Mouse (Mus musculus) urinary bladder, postnatal 14 days (tissue): ENCODE results near the gene Hfe2.
"Not testable (repeated sequence)": the region's sequence is repeated elsewhere in the genome, so short reads cannot be mapped to it uniquely, and the experiment has no call there.

ENCODE experiments used
- DNase-seq: peaks from one replicate; pipeline ENCODE4 v3.0.0; 2021; ENCODE audit warnings: low spot score

Hfe2 gene

GRCm38 (mm10) chr3:96524914-96525313 is at the start of gene Hfe2:
Gene Hfe2, plus strand, starts transcription at chr3:96525172.
- no peak for DNase-seq

DNA sequence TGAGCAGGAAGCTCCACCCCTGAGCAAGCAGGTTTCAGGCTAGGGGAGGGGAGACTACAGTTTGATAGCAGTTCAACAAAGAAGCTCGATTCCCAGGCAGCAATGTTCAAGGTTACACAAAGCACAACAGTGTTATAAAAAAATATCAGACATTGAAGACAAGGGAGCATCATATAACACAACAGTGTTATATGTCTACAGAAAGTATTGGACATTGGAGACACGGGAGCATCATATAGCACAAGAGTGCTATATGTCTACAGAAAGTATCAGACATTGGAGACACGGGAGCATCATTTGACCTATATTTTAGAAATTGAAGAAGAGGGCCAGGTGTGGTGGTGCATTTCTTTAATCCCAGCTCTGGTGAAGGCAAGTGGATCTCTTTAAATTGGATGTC is 47.9 kb upstream of the Hfe2 start:
- no peak for DNase-seq

DNA sequence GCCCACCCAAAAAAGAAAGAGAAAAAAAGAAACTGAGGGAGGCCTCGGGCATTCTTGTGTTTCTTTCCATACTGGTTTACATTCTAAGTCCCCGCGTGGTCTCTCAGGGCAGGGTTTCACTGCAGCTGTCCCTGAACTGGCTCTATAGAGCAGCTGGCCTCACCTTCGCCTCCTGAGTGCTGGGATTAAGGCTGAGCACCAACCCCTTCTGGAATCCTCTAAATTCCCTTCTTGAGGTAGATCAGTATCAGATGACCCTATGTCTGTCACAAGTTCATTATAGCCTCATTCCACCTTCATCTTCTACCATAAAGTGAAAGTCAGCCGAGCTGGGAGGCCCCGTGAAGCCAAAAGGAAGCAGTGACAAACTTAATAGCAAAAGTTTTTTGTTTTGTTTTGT is 47.4 kb upstream of the Hfe2 start:
- no peak for DNase-seq

DNA sequence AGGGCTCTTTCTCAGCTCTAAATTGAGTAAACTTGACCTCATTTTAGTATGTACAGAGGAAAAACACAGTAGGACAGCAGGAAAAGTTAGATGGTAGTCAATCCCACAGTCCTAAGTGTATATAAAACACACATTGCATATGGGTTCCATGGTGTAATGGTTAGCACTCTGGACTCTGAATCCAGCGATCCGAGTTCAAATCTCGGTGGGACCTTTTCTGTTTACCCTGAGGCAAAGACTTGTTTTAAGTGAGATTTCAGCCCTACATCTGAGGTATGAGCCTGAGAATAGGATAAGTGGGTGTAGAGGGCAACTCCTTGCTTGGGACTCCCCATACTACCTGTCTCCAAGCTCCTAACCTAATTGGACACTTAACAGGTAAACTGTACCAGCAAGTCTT is 45.7 kb upstream of the Hfe2 start:
- no peak for DNase-seq

DNA sequence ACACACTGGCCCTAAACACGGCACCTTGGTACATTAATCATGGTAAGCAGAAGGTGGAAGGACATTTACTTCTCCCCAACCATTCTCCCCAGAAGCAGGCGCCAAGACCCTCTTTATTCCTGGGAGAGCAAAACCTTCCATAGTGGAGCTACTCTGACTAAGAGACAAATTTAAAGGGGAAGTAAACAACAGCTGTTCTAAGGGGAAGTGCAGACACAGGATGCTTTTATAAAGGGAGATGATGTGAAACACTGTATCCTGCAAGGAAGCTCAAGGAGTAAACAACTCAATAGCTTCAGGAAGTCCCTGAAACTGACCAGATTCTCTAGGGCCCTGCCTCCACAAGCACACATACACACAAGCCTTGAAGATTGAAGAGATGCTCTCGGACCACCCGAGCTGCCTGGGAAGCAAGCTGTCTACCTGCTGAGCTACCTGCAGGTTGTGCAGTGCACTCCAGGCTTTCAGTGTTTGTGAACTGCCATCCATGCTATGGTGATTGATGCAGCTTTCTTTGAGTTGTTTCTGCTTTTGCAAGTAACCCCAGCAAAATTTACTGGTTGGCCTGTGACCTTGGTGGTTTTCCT is 44.2 kb upstream of the Hfe2 start:
- no peak for DNase-seq

GRCm38 (mm10) chr3:96481856-96482255 is 43.1 kb upstream of the Hfe2 start:
- DNase-seq = no peak

- DNase-seq = no peak
Measured at GRCm38 (mm10) chr3:96482451-96482850, 42.5 kb upstream of the Hfe2 start.

- DNase-seq = not testable (repeated sequence)
Measured at GRCm38 (mm10) chr3:96483044-96483443, 41.9 kb upstream of the Hfe2 start.

- no peak for DNase-seq
Measured at GRCm38 (mm10) chr3:96483946-96484345, 41.0 kb upstream of the Hfe2 start.

GRCm38 (mm10) chr3:96484921-96485320 is 40.1 kb upstream of the Hfe2 start:
- no peak for DNase-seq

DNA sequence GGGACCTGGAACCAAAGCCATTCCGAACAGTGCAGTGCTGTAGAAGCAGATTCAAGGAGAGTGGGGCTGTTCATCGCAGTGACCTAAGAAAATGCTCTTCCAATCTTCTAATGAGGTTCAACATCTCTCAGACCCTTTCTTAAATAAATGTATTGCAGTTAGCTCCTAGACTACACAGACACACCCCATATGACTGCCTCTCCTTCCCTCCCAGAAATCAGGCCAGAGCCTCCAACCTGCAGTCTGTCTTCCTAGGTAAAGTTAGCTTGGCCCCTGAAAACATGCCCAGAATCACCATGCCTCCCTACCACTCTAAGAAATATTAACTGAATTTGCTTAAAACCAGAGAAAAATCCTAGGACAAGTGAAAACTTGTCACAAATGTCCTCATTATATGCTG is 39.6 kb upstream of the Hfe2 start:
- no peak for DNase-seq

DNA sequence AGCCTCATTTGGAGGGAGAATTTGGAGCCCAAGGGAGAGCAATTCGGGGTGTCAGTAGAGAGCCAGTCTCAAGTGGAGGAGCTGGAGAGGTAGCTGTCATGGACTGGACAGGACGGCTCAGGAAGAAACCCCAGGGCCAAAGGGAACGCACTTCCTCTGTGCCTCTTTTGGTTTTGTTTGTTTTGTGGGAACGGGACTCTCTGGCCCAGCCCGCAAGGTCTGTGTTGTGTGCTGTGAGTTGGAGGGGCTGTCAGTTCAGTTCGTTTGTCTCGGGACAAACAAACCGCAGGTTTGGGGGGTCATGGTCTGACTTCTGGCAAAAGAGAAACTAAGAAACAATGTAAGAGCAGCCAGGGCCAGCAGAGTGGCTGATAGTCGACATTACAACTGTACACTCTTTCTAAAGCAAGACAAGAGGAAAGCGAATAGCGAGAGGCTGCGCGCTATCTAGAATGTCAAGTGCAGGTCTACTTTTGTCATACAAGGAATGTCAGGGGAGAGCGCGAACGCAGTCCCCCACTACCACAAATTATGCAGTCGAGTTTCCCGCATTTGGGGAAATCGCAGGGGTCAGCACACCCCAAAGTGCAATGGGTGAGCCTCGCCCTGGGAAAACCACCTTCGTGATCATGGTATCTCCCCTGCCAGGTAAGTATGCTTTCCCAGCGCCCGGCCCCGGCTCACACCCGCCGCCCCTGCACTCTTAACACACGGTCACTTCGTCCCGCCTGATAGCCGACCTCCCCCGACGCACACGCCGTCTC is 38.7 kb upstream of the Hfe2 start:
- not testable (repeated sequence) for DNase-seq

DNA sequence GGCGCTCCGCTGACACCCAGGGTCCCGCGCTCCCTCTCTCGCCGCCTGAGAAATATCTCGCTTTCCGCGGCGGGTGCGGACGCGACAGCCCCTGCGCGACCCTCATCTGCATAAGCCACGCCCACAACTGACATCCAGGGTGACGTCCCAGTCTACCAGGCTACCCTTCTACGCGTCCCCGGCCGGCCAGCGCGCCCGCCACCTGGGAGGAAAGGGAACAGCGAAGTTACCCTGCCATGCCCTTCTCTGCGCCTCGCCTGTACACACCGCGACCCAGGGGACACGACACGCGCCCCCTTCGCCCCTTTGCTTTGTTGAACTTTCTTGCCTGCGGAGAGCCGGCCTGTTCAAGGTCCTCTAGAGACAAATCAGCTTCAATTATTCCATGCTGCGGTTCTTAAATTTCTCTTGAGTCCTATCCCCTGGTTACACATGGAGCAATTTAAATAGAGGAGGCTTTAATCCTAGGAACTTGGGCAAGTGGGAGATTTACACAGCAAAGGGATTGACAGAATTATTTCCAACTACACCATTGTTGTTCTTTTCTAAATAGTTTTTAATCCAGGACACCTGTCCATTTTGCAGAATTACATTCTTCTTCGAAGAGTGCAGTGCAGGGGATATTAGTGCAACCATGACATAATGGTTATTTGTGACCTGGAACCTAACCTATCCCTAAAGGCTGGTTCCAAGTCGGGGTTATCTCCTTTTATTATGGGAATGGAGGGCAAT is 38.0 kb upstream of the Hfe2 start:
- DNase-seq = not testable (repeated sequence)

DNA sequence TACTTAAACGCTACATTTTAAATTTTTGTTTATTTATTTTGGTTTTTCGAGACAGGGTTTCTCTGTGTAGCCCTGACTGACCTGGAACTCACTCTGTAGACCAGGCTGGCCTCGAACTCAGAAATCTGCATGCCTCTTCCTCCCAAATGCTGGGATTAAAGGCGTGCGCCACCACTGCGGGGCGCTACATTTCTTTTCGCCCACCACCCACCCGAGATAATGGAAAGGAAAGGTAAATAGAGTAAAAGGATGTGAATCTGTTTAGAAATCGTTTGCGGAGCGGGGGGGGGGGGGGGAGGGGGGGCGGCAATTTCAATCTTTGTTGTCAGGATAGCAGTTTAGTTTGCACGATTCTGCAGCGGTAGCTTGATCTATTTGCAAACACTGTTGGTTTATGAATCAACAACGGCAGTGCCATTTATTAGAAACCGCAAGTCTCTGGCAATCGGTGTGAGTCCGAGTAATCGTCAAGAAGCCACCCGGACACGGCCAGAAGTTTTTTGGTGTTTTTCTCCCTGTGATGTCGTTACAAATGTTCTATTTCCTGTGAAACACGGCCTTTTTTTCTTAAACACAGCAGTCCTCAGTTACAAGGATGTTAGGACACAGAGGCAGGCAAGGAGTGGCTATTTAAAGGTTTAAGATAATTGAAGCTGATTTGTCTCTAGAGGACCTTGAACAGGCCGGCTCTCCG is 37.2 kb upstream of the Hfe2 start:
- no peak for DNase-seq

DNA sequence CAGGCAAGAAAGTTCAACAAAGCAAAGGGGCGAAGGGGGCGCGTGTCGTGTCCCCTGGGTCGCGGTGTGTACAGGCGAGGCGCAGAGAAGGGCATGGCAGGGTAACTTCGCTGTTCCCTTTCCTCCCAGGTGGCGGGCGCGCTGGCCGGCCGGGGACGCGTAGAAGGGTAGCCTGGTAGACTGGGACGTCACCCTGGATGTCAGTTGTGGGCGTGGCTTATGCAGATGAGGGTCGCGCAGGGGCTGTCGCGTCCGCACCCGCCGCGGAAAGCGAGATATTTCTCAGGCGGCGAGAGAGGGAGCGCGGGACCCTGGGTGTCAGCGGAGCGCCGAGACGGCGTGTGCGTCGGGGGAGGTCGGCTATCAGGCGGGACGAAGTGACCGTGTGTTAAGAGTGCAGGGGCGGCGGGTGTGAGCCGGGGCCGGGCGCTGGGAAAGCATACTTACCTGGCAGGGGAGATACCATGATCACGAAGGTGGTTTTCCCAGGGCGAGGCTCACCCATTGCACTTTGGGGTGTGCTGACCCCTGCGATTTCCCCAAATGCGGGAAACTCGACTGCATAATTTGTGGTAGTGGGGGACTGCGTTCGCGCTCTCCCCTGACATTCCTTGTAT is 36.6 kb upstream of the Hfe2 start:
- not testable (repeated sequence) for DNase-seq

DNA sequence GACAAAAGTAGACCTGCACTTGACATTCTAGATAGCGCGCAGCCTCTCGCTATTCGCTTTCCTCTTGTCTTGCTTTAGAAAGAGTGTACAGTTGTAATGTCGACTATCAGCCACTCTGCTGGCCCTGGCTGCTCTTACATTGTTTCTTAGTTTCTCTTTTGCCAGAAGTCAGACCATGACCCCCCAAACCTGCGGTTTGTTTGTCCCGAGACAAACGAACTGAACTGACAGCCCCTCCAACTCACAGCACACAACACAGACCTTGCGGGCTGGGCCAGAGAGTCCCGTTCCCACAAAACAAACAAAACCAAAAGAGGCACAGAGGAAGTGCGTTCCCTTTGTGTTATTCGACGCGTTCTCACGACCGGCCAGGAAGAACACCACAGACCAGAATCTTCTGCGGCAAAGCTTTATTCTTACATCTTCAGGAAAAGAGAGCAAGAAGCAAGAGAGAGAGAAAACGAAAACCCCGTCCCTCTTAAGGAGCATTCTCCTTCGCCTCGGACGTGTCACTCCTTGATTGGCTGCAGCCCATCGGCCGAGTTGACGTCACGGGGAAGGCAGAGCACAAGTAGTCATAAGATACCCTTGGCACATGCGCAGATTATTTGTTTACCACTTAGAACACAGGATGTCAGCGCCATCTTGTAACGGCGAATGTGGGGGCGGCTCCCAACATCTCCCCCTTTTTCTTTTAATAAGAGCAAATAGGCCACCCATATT is 35.9 kb upstream of the Hfe2 start:
- not testable (repeated sequence) for DNase-seq

GRCm38 (mm10) chr3:96489636-96490035 is 35.3 kb upstream of the Hfe2 start:
- DNase-seq = not testable (repeated sequence)

DNA sequence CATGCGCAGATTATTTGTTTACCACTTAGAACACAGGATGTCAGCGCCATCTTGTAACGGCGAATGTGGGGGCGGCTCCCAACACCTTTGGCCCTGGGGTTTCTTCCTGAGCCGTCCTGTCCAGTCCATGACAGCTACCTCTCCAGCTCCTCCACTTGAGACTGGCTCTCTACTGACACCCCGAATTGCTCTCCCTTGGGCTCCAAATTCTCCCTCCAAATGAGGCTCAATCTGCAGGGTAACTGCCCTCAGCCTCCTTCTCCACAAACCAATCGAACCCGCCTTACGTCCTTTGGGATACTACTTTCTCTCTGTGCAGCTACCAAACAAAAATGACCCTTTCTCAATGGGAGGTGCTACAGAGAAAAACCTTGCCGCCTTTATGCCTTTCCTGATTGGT is 30.5 kb upstream of the Hfe2 start:
- not testable (repeated sequence) for DNase-seq

DNA sequence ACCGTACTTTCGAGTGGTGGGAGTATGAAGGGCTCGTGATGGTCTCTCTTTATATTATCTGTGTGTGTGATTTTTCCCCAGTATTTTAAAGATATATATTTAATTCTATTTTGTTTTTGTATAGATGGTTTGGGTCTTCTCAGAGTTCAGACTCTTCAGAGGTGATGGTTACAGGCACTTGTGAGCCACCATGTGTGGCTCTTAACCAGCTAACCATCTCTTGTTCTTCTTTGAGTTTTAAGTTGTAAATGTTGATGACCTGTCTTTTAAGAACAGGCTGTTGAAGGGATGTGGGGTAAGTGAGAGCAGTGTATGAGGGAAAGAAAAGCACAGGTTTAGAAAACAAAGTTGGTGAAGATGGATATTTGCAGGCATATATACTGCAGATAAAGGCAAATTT is 30.1 kb upstream of the Hfe2 start:
- no peak for DNase-seq

GRCm38 (mm10) chr3:96495490-96496210 is 29.3 kb upstream of the Hfe2 start:
- no peak for DNase-seq

- DNase-seq = no peak
Measured at GRCm38 (mm10) chr3:96496216-96496615, 28.8 kb upstream of the Hfe2 start.
